Mouse (Mus musculus) left cerebral cortex, postnatal 25 days (tissue): ENCODE measurements at regions not wholly inside any gene's neighbourhood (a gene's known extent, or its start where the extent isn't known, plus 50 kb on each side); places are given as distances from the start of the nearest gene placed in this dataset.

Experiments used
- DNase-seq, 2 experiments: peaks; one replicate each; pipeline ENCODE4 v3.0.0; 2022; ENCODE audit warnings: low spot score in 2 of 2, mixed read lengths in 1 of 2
- intact Hi-C: fragments of 180-260 bp; cut with DNase I; formaldehyde crosslinking; loops from one replicate; pipeline ENCODE4 v1.15.1; 2025

DNA sequence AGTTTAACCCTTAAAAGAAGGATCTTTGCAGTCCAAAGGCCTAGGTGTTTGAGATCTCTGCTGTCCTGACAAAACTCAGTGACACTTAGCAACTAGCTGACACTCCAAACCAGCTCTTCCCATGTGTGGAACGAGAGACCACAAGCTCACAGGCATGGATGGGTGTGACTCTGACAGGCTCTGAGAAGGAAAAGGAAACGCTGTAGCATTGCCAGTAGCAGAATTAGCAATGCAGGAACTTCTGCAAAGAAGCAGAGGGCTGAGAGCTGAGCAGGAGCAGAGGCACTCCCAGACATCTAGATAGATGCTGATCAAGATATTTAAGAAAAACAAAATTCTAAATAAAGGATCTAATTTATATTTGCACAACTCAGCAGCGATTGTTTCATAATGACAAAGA is 218.9 kb upstream of the Ercc4 start:
- intact Hi-C loops: no loop called here
- DNase-seq: no peak

DNA sequence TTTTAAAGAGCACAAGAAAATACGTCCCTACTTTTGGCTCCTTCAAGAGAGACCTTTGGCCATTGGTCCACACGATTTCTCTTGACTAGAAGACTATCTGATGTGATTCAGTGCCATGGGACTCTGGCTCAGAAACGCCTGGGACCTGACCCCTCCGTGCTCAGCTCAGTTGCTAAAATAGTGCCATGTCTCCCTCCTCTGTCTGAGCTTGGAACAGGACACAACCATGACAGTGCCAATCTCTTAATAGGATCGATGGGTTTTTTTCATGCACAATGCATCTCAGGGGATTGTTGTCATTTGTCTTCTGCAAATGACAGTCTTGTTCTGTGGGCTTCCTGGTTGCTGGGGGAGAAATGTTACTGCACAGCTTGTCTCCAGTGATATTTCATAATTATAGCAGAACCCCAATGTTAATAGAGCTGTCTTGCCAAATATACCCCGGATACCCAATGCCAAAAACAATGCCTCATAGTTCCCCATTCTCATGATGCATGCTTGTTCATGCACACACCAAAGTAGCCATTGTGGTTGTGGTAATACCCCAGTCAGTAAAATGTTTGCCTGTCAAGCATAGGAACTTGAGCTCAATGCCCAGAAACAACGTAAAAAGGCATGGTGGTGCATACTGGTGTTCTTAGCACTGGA is 216.7 kb upstream of the Ercc4 start:
- intact Hi-C loops: no loop called here
- no peak for DNase-seq

DNA sequence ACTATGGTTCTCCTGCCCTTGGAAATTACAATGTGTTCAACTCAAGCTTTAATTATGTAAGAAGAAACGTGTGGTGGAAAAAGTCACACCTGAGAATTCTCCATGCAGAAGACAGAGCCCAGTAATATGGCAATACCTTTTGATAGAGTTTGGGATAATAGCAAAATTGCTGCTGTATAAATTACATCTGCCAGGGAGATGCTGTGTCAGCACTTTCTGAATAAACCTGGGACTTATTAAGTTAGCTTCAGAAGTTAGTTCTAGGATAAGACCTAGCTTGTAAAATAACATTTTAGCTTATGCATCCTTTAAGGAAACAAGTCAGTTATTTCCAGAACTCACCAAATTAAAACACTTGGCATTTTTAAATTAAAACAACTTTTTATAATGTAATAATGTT is 212.2 kb upstream of the Ercc4 start:
- intact Hi-C loops: no loop called here
- DNase-seq: no peak

DNA sequence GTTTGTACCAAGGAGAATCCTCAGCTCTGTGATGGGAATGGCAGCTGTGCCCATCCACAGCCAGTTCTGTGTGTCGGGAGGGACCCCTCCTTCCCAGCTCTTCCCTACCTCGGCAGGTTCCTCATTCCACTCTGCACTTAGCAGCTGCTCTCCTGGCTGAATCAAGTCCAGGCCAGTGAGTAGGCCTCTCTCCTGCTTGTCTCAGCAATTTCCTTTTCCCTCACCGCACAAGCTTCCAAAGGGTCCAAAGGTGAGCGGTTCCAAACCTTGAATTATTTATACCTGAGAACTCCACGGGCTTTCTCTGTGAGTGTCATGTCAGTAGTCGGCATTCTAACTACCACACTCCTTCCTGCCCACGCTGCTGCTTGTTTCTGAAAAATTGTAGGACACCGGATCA is 208.8 kb upstream of the Ercc4 start:
- DNase-seq: no peak
- intact Hi-C loops: no loop called here

DNA sequence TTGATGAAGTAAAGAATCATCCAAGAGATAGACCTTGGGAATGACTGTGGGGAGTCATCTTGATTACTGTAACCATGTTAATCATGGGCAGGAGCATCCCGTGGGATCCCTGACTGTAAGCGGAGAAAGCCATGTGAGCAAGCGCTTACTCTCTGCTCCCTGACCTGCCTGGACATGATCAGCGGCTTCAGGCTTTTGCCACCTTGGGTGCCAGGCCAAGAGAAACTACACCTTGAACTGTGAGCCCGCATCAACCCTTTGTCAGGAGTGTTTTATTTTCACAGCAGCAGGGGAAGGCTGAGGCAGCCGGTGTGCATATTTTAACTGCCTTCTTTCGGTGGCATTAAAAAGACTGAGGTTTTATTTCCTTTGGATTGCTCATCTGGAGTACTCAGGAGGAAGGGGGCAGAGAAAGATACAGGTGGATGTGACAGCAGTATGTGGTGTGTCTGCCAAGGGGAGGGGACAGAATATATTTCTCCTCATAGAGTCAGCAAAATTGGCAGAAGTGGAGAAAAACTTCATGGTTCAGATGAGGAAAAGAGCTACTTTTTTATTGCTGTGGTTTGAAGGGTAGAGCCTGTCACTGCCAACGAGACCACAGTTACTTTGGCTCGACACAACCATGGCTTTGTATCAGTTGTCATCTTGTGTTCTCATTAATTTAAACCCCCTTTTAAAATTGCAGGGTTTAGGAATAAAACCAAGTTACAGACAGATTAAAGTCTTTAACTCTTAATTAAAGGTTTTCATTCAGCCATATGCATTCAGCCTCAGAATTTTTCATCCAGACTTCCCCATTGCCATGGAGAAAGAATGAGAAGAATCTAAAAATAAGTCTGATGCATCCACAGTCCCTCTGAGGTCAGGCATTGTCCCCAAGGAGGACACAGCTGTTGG is 208.1 kb upstream of the Ercc4 start:
- no peak for DNase-seq
- intact Hi-C loops: no loop called here

DNA sequence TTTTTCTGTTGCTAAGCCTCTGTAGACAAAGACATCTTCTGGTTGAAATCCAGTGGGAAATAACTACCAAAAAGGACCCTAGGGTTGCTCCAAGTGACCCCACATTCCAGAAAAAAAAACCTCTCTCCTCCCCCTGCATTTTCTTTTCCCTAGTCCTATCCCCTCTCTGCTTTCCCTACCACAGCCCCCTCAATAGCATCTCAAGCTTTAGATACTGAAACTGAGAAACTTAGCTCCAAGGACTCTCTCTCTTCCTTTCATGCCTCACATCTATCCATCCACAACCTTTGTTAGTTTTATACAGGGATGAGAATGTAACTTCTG is 207.5 kb upstream of the Ercc4 start:
- DNase-seq: no peak
- intact Hi-C loops: no loop called here

DNA sequence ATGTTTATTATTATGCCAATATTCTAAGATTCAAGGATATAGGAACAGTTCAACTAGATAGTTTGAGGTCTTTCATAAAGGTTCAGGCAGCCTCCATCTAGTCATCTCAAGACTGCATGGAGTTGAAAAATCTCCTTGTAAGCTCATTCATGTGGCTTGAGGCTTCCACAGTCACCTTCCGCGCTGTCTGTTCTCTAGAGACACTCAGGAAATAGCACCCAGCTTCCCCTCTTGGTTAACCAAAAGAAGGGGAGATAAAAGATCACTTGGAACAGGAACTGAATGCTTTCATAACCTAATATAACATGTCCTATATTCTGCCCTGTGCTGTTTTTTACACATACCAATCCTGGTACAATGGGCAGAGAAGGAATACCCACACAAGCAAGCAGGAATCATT is 206.3 kb upstream of the Ercc4 start:
- DNase-seq: no peak
- intact Hi-C loops: no loop called here

DNA sequence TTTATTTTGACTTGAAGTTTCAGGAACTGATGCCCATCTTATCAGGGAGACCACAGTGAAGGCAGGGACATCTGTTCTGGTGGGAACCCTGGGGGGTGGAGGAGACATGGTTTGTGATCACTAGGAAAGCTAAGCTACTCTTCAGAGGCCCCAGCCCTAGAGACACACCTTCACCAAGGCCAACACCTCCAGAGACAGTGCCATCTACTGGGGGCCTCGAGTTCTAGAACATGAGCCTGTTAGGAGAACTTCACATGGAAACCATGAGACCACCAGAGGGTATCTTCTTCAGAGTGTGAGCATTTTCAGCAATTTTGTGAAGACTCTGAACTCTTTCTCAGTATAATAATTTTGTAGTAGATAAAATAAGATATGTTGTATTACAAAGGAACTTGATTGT is 204.5 kb upstream of the Ercc4 start:
- intact Hi-C loops: no loop called here
- DNase-seq: no peak

DNA sequence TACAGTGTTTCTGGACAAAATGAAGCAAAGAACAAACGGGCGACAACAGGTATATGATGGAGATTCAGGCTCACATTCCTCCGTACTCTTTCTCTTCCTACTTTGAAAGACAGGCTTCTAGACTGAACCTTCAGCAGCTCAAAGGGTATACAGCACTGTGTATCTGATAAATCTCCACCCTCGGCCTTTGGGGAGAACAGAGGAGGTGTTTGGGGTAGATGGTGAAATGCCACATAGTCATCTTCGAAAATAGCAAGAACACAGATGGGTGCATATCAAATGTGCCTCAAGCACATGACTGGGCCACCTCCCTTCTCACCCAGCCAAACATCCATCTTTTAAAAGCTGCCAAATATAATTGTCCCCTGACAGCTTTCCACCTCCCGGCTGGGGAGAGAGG is 184.8 kb upstream of the Ercc4 start:
- DNase-seq: peak in 1 of 2 experiments; percentile 69
- intact Hi-C loops: loop anchor here (5.0 kb wide), 2 partner anchors 62 to 122 kb away; no protein-coding TSS in a partner anchor

DNA sequence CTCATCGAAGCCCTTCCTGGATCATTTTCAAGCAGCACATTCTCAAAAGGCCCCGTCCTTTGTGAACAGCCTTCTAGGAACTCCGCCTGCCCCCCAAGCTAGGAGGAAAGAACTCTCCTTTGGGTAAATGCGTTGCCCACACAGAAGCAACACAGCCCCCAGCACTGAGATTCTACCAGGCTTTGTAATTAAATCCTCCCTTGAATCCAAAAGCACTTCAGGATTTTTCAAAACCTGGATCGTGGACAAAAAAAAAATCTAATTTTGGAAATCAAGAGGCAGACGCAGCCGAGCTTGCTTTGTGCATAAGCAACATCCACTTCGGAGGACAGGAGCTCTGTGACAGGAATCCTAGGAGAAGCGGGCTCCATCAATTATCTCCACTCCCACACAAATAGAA is 183.6 kb upstream of the Ercc4 start:
- intact Hi-C loops: loop anchor here (5.0 kb wide), 1 partner anchor 124 kb away; no protein-coding TSS in a partner anchor

DNA sequence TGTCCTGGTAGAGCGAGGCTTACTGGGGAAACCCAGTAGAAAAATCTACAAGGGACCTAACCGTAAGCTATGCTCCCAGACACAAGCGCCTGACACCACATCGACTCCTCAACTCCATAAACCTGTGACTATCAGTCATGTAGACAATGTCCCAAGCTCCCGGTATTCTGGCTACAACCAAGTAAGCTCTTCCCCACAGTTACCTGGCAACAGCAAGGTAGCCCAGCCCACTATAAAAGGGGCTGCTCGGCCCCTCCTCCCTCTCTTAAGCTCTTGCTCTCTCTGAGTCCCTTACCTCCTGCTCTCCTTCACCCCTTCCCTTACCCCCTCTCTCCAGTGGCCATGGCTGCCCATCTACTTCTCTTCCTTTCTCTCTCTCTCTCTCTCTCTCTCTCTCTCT is 178.4 kb upstream of the Ercc4 start:
- intact Hi-C loops: no loop called here
- DNase-seq: no peak

More for the DNA sequence above, 183.6 kb upstream of the Ercc4 start:
- DNase-seq: peak; percentile 40 to 90

DNA sequence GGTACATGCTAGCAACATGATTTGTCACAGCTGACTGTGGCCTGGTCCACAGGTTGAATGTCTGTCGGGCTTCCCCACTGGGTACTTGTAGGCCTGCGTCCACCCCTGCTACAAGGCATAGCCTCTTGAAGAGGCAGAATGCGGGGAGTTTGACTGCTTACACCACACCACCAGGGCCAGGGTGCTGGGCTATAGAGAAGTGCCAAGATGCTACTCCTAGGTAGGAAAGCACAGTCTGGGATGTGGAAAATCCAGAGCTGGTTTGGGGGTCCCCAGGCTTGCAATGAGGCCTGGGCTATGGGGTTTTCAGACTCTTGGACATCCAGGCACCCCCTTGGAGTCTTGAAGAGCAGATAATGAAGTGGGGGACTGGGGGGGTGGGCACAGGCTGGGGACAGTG is 176.5 kb upstream of the Ercc4 start:
- intact Hi-C loops: no loop called here
- DNase-seq: no peak

DNA sequence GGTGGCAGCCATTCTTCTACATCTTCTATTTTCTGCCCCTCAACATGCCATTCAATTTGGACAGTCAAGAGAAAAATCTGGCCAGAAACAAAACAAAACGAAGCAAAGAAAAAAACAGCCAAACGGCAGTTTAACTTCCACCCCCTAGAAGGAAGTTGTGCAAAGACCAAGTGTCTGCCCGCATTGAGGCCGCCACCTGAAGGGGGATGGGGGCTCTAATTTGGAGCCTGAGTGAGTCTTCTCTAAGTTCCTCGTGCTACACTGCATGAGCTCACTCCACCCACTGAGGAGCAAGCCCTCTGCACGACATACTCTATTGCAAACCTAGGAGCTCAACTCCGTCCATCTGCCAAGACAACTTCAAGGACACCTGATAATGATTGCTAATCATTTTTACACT is 174.9 kb upstream of the Ercc4 start:
- intact Hi-C loops: no loop called here
- no peak for DNase-seq

DNA sequence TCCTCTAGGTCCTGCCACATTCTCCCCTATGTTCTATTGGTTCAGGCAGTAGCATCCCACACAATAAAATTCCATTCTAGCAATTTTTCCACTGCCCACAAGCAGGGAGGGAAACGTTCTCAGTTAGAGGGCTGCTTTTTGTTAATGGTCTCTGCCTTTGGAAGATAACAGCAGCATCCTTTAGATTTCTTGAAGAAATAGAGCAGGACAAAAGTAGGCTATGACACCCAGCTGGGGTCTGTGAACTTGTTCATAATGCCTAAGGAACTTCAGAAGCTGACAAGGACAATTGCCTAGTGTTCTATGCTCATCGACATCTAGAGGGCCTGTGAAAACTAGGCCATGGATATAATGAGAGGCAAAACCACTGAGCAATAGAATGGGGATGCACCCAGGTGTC is 174.2 kb upstream of the Ercc4 start:
- no peak for DNase-seq
- intact Hi-C loops: no loop called here

DNA sequence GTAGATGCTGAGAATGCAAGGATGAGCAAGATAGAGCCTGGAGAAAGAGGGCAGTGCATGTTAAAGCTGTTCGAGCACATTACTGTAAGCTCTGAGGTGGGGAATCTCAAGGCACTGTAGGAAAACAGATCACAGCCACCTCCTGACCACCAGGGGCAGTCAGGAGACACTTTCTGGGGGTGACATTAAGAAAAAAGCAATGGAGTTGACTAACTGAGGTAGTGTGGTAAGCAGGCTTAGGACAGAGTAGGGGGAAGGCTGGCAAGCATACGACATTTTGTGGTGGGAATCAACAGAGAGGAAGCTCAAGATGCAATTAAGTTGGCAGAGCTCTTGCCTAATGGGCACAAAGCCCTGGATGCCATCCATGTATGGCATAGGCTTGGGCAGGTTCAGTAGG is 172.9 kb upstream of the Ercc4 start:
- intact Hi-C loops: no loop called here
- DNase-seq: no peak

DNA sequence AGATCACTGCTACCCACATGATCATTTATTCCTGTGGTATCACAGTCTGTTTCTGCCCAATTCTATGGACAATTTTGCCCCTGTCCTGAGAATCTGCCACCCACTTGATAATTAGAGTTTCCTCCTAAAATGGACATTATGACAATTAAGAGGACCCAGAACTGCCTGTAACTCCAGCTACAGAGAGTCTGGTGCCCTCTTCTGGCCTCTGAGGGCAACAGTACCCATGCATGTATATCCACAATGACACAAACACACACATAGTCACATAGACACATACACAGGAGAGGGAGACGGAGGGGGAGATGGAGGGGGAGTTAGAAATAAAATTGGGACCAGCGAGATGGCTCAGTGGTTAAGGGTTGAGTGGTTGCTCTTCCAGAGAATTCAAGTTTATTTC is 170.9 kb upstream of the Ercc4 start:
- no peak for DNase-seq
- intact Hi-C loops: no loop called here

DNA sequence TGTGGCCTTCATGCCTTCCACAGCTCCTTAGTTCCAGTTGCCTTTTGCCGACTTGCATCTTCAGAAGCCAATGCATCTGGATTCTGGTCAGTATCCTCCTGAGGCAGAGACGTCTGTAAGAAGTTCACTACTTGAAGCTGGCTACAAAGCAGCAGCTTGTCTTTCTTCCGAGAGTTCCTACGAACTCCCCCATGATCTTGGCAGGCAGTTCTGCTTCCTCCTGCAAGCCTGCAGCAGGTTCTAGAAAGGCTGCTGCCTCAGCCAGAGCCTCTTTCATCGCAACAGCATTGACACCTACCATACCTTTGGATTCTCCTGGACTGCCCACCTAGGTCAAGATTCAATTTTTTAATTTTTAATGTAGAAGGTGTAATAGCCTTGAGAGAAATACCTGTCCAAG is 158.3 kb upstream of the Ercc4 start:
- intact Hi-C loops: no loop called here
- peak in 1 of 2 experiments; percentile 53 for DNase-seq

DNA sequence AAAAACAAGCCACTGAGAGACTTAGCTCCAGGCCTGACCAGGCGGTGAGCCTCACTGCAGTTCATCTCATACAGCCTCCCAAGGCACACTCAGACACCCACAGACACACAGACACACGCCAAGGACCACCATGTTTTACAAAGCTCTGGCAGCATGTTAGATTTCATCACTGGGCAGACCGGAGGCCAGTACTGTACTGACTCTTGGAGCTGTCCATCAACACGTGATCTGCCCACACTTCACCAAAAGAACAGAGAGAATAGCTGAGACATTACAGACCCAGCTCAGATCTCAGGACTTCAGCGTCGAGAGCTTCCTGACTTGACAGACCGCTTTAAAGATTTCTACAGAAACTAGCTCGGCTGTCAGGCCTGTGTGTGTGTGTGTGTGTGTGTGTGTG is 155.5 kb upstream of the Ercc4 start:
- no peak for DNase-seq
- intact Hi-C loops: no loop called here

DNA sequence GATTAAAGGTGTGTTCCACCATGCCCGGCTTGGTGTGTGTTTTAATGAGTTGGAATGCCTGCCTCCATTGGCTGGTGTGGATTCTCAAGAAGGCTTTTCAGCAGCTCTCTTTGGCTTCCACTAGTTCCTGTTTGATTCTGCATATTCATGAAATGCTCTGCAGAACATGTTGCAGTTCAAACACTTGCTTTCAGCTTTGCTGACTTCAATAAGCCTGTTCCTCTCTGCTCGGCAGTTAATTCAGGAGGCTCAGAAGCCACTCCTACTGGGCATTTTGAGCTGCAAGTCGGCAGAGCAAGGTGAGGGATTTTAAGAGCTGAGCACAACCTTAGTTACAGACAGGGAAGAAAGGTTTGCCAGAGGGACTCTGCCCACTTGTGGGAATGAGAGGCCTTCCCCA is 153.1 kb upstream of the Ercc4 start:
- peak in 1 of 2 experiments; percentile 9 for DNase-seq

DNA sequence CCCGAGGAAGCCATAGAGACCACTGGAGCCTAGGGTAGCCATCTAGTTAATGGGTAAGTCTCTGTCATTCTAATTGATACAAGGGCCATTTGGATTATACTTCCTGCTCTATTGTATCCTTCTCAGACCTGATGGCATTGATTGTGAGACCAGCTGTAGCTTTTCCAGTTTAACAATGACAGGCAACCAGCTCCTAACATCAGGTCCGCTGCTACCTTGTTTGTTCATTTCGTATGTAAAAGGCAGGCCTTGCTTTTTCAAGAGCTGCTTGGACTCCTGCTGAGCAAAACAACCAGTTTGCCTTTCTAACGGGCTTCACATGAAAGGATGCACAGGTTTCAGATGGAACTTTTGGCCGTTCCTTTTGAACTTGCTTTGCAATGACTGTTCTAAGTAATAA is 148.6 kb upstream of the Ercc4 start:
- no peak for DNase-seq
- intact Hi-C loops: no loop called here

More for the DNA sequence above, 153.1 kb upstream of the Ercc4 start:
- intact Hi-C loops: no loop called here

DNA sequence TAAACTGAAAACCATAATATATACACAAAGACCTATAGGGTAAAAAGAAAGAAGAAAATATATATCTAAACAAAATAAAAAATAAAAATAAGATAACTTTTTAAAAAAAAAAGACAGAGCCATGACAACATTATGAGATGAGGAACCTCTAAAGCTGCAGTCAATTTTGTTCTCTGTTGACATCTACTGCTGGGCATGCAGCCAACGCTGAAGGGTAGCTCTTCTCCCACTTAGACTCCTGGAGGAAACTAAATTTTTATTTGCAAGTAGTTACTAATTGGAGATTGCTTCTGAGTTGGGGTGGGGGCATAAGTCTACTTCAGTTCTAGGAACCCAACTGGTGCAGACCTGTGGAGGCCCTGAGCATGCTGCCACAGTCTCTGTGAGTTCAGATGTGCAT is 126.8 kb upstream of the Ercc4 start:
- peak; percentile 11 to 14 for DNase-seq
- intact Hi-C loops: no loop called here
